ENCODE assay signal across 20 mouse cellular contexts in the genomic region with DNA sequence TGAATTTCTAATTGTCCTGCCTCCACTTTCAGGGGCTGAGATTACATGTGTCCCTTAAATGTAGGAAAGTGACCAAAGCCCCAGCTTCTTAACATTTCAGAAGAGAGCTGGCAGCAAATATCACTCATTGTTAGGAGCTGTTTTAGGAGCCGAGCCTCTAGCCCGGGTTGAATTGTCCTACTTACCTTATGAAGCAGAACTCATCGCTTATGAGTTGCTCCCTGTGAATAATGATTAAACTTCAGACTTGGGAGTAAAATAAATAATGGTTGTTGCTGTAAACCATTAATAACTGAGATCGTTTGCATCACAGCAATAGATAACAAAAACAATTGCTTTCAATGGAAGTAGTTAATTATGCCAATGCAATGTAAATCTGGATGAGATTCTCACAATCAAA.
"Had no signal": no experiment of that assay in that cellular context is flagged by ENCODE, and none has a peak within 500 bp of the region (broad histone marks: within the 10 kb centered on the region; RNA-seq: fewer than 3 reads in every experiment).

No protein-coding gene starts in this region.

- DNase-seq: forebrain, postnatal 0 days; gastrocnemius, postnatal 14 days; gastrocnemius, postnatal 36 days; heart, adult 11 months; heart, adult 2 months; heart, postnatal 14 days; heart, postnatal 36 days; layer of hippocampus, adult 9-11 months; layer of hippocampus, postnatal 36 days; left cerebral cortex, postnatal 4 days had no signal

- H3K27ac ChIP-seq: heart, adult 2 months; heart, embryonic 13.5 days; heart, embryonic 15.5 days; hindbrain, embryonic 13.5 days; hindbrain, embryonic 15.5 days; hindbrain, postnatal 0 days; kidney, postnatal 0 days; limb, embryonic 13.5 days; limb, embryonic 15.5 days; liver, embryonic 12.5 days; liver, embryonic 14.5 days had no signal

- H3K36me3 ChIP-seq: heart, embryonic 13.5 days; heart, embryonic 15.5 days; hindbrain, embryonic 13.5 days; hindbrain, embryonic 15.5 days; limb, embryonic 13.5 days; limb, embryonic 15.5 days; liver, embryonic 12.5 days had no signal

- H3K4me1 ChIP-seq: heart, embryonic 13.5 days; heart, embryonic 15.5 days; hindbrain, embryonic 13.5 days; hindbrain, embryonic 15.5 days; limb, embryonic 13.5 days; limb, embryonic 15.5 days; liver, embryonic 12.5 days had no signal

- H3K27me3 ChIP-seq: heart, embryonic 13.5 days; heart, embryonic 15.5 days; hindbrain, embryonic 13.5 days; hindbrain, embryonic 15.5 days; limb, embryonic 13.5 days; limb, embryonic 15.5 days; liver, embryonic 12.5 days had no signal

- H3K4me3 ChIP-seq: heart, adult 2 months; heart, embryonic 13.5 days; heart, embryonic 15.5 days; hindbrain, embryonic 13.5 days; hindbrain, embryonic 15.5 days; limb, embryonic 13.5 days; limb, embryonic 15.5 days; liver, embryonic 12.5 days had no signal
